Mouse (Mus musculus) MEL-GATA-1-ER (cell line): ENCODE data around the gene Serpina5.

Source experiments
- DNase-seq: peaks from one replicate; pipeline ENCODE4 v3.0.0-alpha.2; 2012; ENCODE audit warnings: low read depth; ENCODE audit errors: extremely low read depth

Serpina5 gene

GRCm38 (mm10) chr12:104125021-104125560 lies 24.2 kb downstream of the Serpina5 start:
- no peak for DNase-seq

- DNase-seq = no peak
These were observed 26.8 kb downstream of the Serpina5 start, which contains the start of gene Serpina3b for GRCm38 (mm10) chr12:104127696-104128095. TSS of gene Serpina3b (plus strand) at chr12:104127996.

- no peak for DNase-seq
These were observed 30.1 kb downstream of the Serpina5 start for GRCm38 (mm10) chr12:104131041-104131440.

GRCm38 (mm10) chr12:104138216-104138615 lies 37.3 kb downstream of the Serpina5 start:
- DNase-seq = no peak

GRCm38 (mm10) chr12:104140543-104141103 lies 39.7 kb downstream of the Serpina5 start:
- DNase-seq = peak; percentile 6

GRCm38 (mm10) chr12:104141506-104141905 lies 40.6 kb downstream of the Serpina5 start:
- no peak for DNase-seq

- no peak for DNase-seq
These were observed 41.5 kb downstream of the Serpina5 start for GRCm38 (mm10) chr12:104142427-104142826.

- DNase-seq = no peak
These were observed 42.4 kb downstream of the Serpina5 start for GRCm38 (mm10) chr12:104143286-104143685.

- DNase-seq = no peak
These were observed 44.7 kb downstream of the Serpina5 start for GRCm38 (mm10) chr12:104145571-104145970.

- DNase-seq = no peak
These were observed 51.1 kb downstream of the Serpina5 start for GRCm38 (mm10) chr12:104151989-104152388.

GRCm38 (mm10) chr12:104153041-104153645 lies 52.2 kb downstream of the Serpina5 start:
- no peak for DNase-seq

- no peak for DNase-seq
These were observed 52.7 kb downstream of the Serpina5 start, which contains the start of gene Serpina3c for GRCm38 (mm10) chr12:104153656-104154055. TSS of gene Serpina3c (minus strand) at chr12:104153870.
